Mouse (Mus musculus) effector memory CD4-positive, alpha-beta T cell, adult 5 months (primary cell): ENCODE measurements around the gene Tmem191c. TPM values are rescaled to one million over a fixed set of nuclear protein-coding genes. Genes with fewer than 3 reads are reported as not detected.

ENCODE experiments used
- polyA plus RNA-seq: library from polyadenylated mRNA; unstranded; fragments of 100-300 nt; shearing (Covaris generic); gene quantifications from one replicate; pipeline ENCODE4 v1.2.1, GENCODE M21; 2017

The Tmem191c gene
- polyA plus RNA-seq, result 137 TPM

DNA sequence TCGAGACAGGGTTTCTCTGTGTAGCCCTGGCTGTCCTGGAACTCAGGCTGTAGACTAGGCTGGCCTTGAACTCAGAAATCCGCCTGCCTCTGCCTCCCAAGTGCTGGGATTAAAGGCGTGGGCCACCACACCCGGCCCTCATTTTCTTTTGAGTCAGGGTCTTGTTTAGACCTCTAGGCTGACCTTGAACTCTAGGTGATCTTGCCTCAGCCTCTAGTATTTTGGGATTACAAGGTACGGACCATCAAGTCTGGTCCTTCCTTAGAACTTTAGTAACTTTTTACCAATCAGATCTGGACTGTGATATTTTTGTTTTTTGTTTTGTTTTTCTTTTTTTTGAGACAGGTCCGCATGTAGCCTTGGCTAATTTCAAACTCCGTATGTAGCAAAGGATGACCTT is at the start of gene Tmem191c:
Tmem191c (plus strand) TSS at position 357 of the 400 bp plus-strand sequence.

GRCm38 (mm10) chr16:17232794-17233701 is 42.8 kb upstream of the Tmem191c start, which contains the start of gene Hic2:
TSS of gene Hic2 (plus strand) at chr16:17233572.

GRCm38 (mm10) chr16:17331116-17331515 is 55.2 kb downstream of the Tmem191c start, which contains the start of gene Serpind1:
TSS of gene Serpind1 (plus strand) at chr16:17331371.

Other genes starting within 250 kb of the Tmem191c start
- gene Ypel1, start 206.4 kb upstream of the Tmem191c start, polyA plus RNA-seq, result 0.91 TPM
- 172 TPM for gene Ppil2, start 164.8 kb upstream of the Tmem191c start, polyA plus RNA-seq
- gene 2610318N02Rik, start 150.9 kb upstream of the Tmem191c start, polyA plus RNA-seq, result 1.8 TPM
- gene Sdf2l1, start 143.7 kb upstream of the Tmem191c start, polyA plus RNA-seq, result 23.0 TPM
- 5.0 TPM for gene Ydjc, start 131.5 kb upstream of the Tmem191c start, polyA plus RNA-seq
- 0.36 TPM for gene Ccdc116, start 128.8 kb upstream of the Tmem191c start, polyA plus RNA-seq
- gene Ube2l3, start 73.4 kb upstream of the Tmem191c start, polyA plus RNA-seq, result 226 TPM
- 0.06 TPM for gene Rimbp3, start 67.5 kb upstream of the Tmem191c start, polyA plus RNA-seq
- 3.1 TPM for gene Hic2, start 42.5 kb upstream of the Tmem191c start, polyA plus RNA-seq
- 0.67 TPM for gene Serpind1, start 55.3 kb downstream of the Tmem191c start, polyA plus RNA-seq
- 17.2 TPM for gene Snap29, start 129.9 kb downstream of the Tmem191c start, polyA plus RNA-seq
- 65.8 TPM for gene Pi4ka, start 130.2 kb downstream of the Tmem191c start, polyA plus RNA-seq
- 55.6 TPM for gene Crkl, start 175.9 kb downstream of the Tmem191c start, polyA plus RNA-seq
- not detected for gene Aifm3, start 213.5 kb downstream of the Tmem191c start, polyA plus RNA-seq
- 41.1 TPM for gene Lztr1, start 232.6 kb downstream of the Tmem191c start, polyA plus RNA-seq